Comparison of ENCODE assay signal across 9 mouse cellular contexts in the genomic region with DNA sequence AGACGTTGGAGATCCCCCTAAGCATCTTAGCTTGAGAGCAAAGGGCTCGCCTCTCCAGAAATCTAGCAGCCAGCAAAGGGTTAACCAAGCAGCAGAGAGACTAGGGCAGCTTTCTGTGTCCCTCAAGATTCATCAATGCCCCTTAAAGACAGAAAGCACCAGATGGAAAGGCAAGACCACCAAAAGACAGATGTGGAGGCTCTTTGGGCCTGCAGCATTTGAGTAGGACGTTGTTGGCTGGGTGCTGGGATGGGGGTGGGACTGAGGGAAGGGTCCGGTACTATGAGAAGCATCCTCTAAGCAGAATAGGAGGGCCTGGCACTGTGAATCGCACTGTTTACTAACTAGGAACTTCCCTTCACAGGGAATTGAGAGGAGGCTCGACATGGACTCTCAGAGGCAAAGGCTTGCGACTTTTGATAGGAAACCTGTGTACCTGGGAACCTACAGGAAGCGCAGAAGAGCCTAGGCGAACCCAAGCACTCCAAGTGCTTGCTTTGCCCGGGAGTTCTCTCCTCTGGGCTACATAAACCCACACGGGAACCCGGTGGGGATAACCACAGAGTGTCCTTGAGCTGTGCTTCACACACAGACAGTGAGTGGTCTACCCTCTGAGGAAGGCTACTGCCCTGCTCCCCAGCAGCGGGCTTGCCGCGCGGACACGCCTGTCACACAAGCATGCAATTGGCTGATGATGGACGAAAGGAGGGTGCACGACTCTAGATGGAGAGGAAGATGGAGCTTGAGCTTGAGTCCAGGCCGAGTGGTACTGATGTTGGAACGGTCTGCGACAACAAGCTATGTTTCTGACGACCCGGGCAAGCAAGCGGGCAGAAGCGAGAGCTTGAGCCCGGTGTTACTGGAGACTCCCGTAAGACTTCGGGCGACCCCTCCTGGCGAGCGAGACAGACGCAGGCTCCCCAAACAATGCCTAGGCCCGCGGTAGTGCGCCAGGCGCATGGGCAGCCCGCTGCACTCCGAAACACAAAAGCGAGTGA. TPM values are rescaled to one million over a fixed set of nuclear protein-coding genes. Genes with fewer than 3 reads are reported as not detected.
DNase-seq lines count a peak whose midpoint lies in the region; ATAC-seq and TF ChIP-seq lines count a peak whose summit lies in the region.
"Had no signal": no experiment of that assay in that cellular context is flagged by ENCODE, and none has a peak within 500 bp of the region (broad histone marks: within the 10 kb centered on the region; RNA-seq: fewer than 3 reads in every experiment).

No protein-coding gene starts in this region.

- TF ChIP-seq POLR2A in myocyte (IDR thresholded peaks at IDR 0.05; ENCODE audit: insufficient read length, low read depth) = no peak

- H3K4me2 ChIP-seq in forebrain, embryonic 14.5 days (ENCODE audit: low read length) = peak overlapping the region; percentile 80
- peak overlapping the region; percentile 63 for H3K4me2 ChIP-seq in heart, postnatal 0 days (ENCODE audit: low read depth, low read length)
- peak overlapping the region; percentile 72 for H3K4me2 ChIP-seq in liver, embryonic 11.5 days
- H3K4me2 ChIP-seq in myocyte (ENCODE audit: low read depth) = peak overlapping the region; percentile 71
- H3K4me2 ChIP-seq in stomach, embryonic 15.5 days = peak overlapping the region; percentile 92

- H3K27me3 ChIP-seq in forebrain, embryonic 14.5 days (replicated peaks; ENCODE audit: control insufficient read depth, insufficient read depth, low read length) = no peaks in the 10 kb centered on the region
- H3K27me3 ChIP-seq in heart, postnatal 0 days (ENCODE audit: control insufficient read depth, insufficient read depth, low read length) = peaks cover 68% of the 10 kb centered on the region
- H3K27me3 ChIP-seq in liver, embryonic 11.5 days (replicated peaks; ENCODE audit: control insufficient read depth, insufficient read depth, low read length) = peaks cover 60% of the 10 kb centered on the region
- H3K27me3 ChIP-seq in myocyte (ENCODE audit: control insufficient read depth, insufficient read depth, insufficient read length) = peaks cover 31% of the 10 kb centered on the region
- H3K27me3 ChIP-seq in stomach, embryonic 15.5 days (replicated peaks) = peaks cover 26% of the 10 kb centered on the region

- H3K9ac ChIP-seq in forebrain, embryonic 14.5 days (ENCODE audit: low read length) = peak overlapping the region; percentile 65
- no peak overlapping the region for H3K9ac ChIP-seq in heart, postnatal 0 days (replicated peaks; ENCODE audit: low read depth, low read length)
- no peak overlapping the region for H3K9ac ChIP-seq in liver, embryonic 11.5 days (ENCODE audit: low read depth, low read length)
- H3K9ac ChIP-seq in stomach, embryonic 15.5 days = peak overlapping the region; percentile 30; the same call in 1 of the 2 replicates

- no peak overlapping the region for H3K27ac ChIP-seq in forebrain, embryonic 14.5 days (ENCODE audit: low read depth, low read length)
- no peak overlapping the region for H3K27ac ChIP-seq in heart, postnatal 0 days (ENCODE audit: low read depth)
- no peak overlapping the region for H3K27ac ChIP-seq in liver, embryonic 11.5 days (ENCODE audit: low read depth, low read length)
- no peak overlapping the region for H3K27ac ChIP-seq in stomach, embryonic 15.5 days

- peaks cover 16% of the 10 kb centered on the region for H3K4me1 ChIP-seq in forebrain, embryonic 14.5 days (ENCODE audit: control insufficient read depth, insufficient read depth, low read length)
- 0 out of 2 replicates have a peak, but pooled peaks cover 14% of the 10 kb centered on the region for H3K4me1 ChIP-seq in heart, postnatal 0 days (ENCODE audit: control insufficient read depth, insufficient read depth)
- no peaks in the 10 kb centered on the region for H3K4me1 ChIP-seq in liver, embryonic 11.5 days (replicated peaks; ENCODE audit: control insufficient read depth, insufficient read depth, low read length)
- peaks cover 26% of the 10 kb centered on the region for H3K4me1 ChIP-seq in stomach, embryonic 15.5 days

- ATAC-seq in forebrain, embryonic 14.5 days = peak; percentile 80
- peak; percentile 77 for ATAC-seq in heart, postnatal 0 days (ENCODE audit: insufficient read depth, low read depth)
- peak; percentile 69 for ATAC-seq in liver, embryonic 11.5 days (replicated peaks; ENCODE audit: low FRiP score)
- ATAC-seq in stomach, embryonic 15.5 days (ENCODE audit: insufficient read depth, low FRiP score, low read depth) = peak; percentile 75

- H3K4me3 ChIP-seq in forebrain, embryonic 14.5 days (ENCODE audit: low read depth, low read length) = peak overlapping the region; percentile 31
- peak overlapping the region; percentile 30 for H3K4me3 ChIP-seq in heart, postnatal 0 days (ENCODE audit: low read depth, low read length)
- H3K4me3 ChIP-seq in liver, embryonic 11.5 days (ENCODE audit: low read depth, low read length) = peak overlapping the region; percentile 37
- no peak overlapping the region for H3K4me3 ChIP-seq in myocyte
- H3K4me3 ChIP-seq in stomach, embryonic 15.5 days (replicated peaks) = peak overlapping the region; percentile 42

- WGBS in forebrain, embryonic 14.5 days = 8% methylated on average over 40 of the region's 40 CpGs
- WGBS in heart, postnatal 0 days = 7% methylated on average over 40 of the region's 40 CpGs
- WGBS in liver, embryonic 11.5 days = 9% methylated on average over 40 of the region's 40 CpGs
- WGBS in stomach, embryonic 15.5 days = 7% methylated on average over 40 of the region's 40 CpGs

- peak; percentile 10 for DNase-seq in cerebellum, adult 9-10 months
- DNase-seq in cerebellum, adult 11 months = no peak
- peak; percentile 94 for DNase-seq in forebrain, embryonic 14.5 days (ENCODE audit: low spot score)
- DNase-seq in heart, postnatal 0 days (ENCODE audit: low spot score) = peak; percentile 75
- peak; percentile 77 for DNase-seq in kidney, postnatal 25 days
- peak; percentile 69 for DNase-seq in liver, embryonic 11.5 days (ENCODE audit: low spot score)

- H3K79me2 ChIP-seq in myocyte (ENCODE audit: control insufficient read depth, insufficient read depth) = no peaks in the 10 kb centered on the region

- no peaks in the 10 kb centered on the region for H3K9me3 ChIP-seq in forebrain, embryonic 14.5 days (replicated peaks; ENCODE audit: control insufficient read depth, low read length)
- H3K9me3 ChIP-seq in heart, postnatal 0 days (replicated peaks; ENCODE audit: control insufficient read depth, low read length) = no peaks in the 10 kb centered on the region
- no peaks in the 10 kb centered on the region for H3K9me3 ChIP-seq in liver, embryonic 11.5 days (ENCODE audit: control insufficient read depth, low read length)
- no peaks in the 10 kb centered on the region for H3K9me3 ChIP-seq in stomach, embryonic 15.5 days

- H3K36me3 ChIP-seq in forebrain, embryonic 14.5 days (ENCODE audit: control insufficient read depth, insufficient read depth, low read length) = no peaks in the 10 kb centered on the region
- H3K36me3 ChIP-seq in heart, postnatal 0 days (replicated peaks; ENCODE audit: control insufficient read depth, insufficient read depth, low read length) = no peaks in the 10 kb centered on the region
- no peaks in the 10 kb centered on the region for H3K36me3 ChIP-seq in liver, embryonic 11.5 days (ENCODE audit: control insufficient read depth, insufficient read depth, low read length)
- no peaks in the 10 kb centered on the region for H3K36me3 ChIP-seq in myocyte (ENCODE audit: control insufficient read depth, insufficient read depth)
- no peaks in the 10 kb centered on the region for H3K36me3 ChIP-seq in stomach, embryonic 15.5 days
- H3K36me3 ChIP-seq: G1E had no signal

- no peak for TF ChIP-seq EP300 in heart, postnatal 0 days (IDR thresholded peaks at IDR 0.05; ENCODE audit: low read depth)

- no peak overlapping the region for H3ac ChIP-seq in myocyte (ENCODE audit: control insufficient read depth, insufficient read length)

- peak; percentile 73 for TF ChIP-seq CTCF in heart, postnatal 0 days (IDR thresholded peaks at IDR 0.05; ENCODE audit: low read depth)

TF ChIP-seq in myocyte, 11 proteins besides CTCF, POLR2A, EP300 and RAD21:
- TF ChIP-seq REST (IDR thresholded peaks at IDR 0.05; ENCODE audit: insufficient read depth, insufficient read length) (no peak), MAX (IDR thresholded peaks at IDR 0.05; ENCODE audit: low read depth) (no peak), TCF12 (IDR thresholded peaks at IDR 0.05; ENCODE audit: insufficient read depth, poor library complexity, severe bottlenecking) (no peak), MYOD1 (IDR thresholded peaks at IDR 0.05; ENCODE audit: control insufficient read depth in 1 of 3, insufficient read length in 2 of 3, low read depth in 2 of 3) (no peak), MYOG (IDR thresholded peaks at IDR 0.05; ENCODE audit: control insufficient read depth in 1 of 3, insufficient read depth in 1 of 3, insufficient read length in 2 of 3, low read depth in 2 of 3) (no peak), USF1 (IDR thresholded peaks at IDR 0.05; ENCODE audit: low read depth) (no peak), E2F4 (IDR thresholded peaks at IDR 0.05; ENCODE audit: insufficient read depth) (no peak), SRF (IDR thresholded peaks at IDR 0.05; ENCODE audit: control insufficient read depth, insufficient read length, low read depth) (no peak)

RNA-seq across cellular contexts. Expression of a gene that starts 2.3 kb away (rescaled TPM):
- polyA plus RNA-seq in forebrain, embryonic 14.5 days (2014; fragmentation: Nextera tagmentation; extraction: Ambion mirVana) = 27.2 and 33.6 TPM in 2 replicates
- 50.4 and 101 TPM in 2 replicates for total RNA-seq in heart, postnatal 0 days (2014; rRNA removed; ENCODE audit: low replicate concordance)
- 49.5 and 65.3 TPM in 2 replicates for polyA plus RNA-seq in heart, postnatal 0 days (2015; fragmentation: Nextera tagmentation; extraction: Ambion mirVana)
- polyA plus RNA-seq in liver, embryonic 11.5 days (2014; fragmentation: Nextera tagmentation; extraction: Ambion mirVana) = 26.4 and 27.7 TPM in 2 replicates
- 0.05 TPM for polyA plus RNA-seq in myocyte (2012; fragmentation: generic; extraction: Trizol)
- polyA plus RNA-seq in stomach, embryonic 15.5 days (2015; fragmentation: Nextera tagmentation; extraction: Ambion mirVana) = 127 and 148 TPM in 2 replicates
- polyA plus RNA-seq: G1E had no signal

Comparison
In these comparisons a context has a peak if more than half of its experiments do, and no peak if none do; other contexts are left out.
1. H3K9ac ChIP-seq: peak in forebrain, embryonic 14.5 days (single experiment) and stomach, embryonic 15.5 days (single experiment); none in heart, postnatal 0 days (single experiment) and liver, embryonic 11.5 days (single experiment).
2. RNA of a gene that starts 2.3 kb away (polyA plus RNA-seq): 127 to 148 TPM in stomach, embryonic 15.5 days, 49.5 to 65.3 TPM in heart, postnatal 0 days, 26.4 to 27.7 TPM in liver, embryonic 11.5 days and 27.2 to 33.6 TPM in forebrain, embryonic 14.5 days; 0.05 TPM in myocyte (single experiment); every median in the first group is over 10 times any median in the second.
3. Peak in every context shown above with its lines, with median percentiles within 50 percentile points of each other: ATAC-seq and H3K4me2 ChIP-seq.